In the genomic region with DNA sequence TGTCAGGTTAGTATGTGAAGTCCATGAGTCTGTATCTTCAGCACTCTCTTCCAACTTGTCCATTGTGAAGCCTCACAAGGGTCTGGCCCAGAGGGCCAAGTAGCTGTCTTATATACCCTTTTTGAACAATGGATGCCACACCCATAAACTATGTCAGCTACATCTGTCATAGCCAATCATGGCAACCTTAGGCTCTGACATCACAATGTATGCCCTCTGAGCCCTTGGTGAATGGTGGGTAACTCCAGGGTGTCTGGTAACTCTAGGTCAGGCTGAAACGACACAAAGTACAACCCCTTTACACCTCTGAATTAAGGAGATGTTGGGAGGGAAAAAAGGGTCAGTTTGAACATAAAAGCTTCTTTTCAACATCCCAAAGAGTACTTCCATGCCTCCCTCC, we compare ENCODE assay signal across 38 mouse cellular contexts. TPM values are rescaled to one million over a fixed set of nuclear protein-coding genes. Genes with fewer than 3 reads are reported as not detected.
"Had no signal": no experiment of that assay in that cellular context is flagged by ENCODE, and none has a peak within 500 bp of the region (broad histone marks: within the 10 kb centered on the region; RNA-seq: fewer than 3 reads in every experiment).

TSS of gene 4933436I01Rik (minus strand) at position 101 of the 400 bp plus-strand sequence.

- DNase-seq: left cerebral cortex, postnatal 4 days; liver; liver, embryonic 13.5 days; liver, postnatal 0 days; lung, adult 18-20 months; lung, adult 2 months; lung, embryonic 14.5 days; lung, postnatal 10 days; lung, postnatal 14 days; lung, postnatal 36 days; lung, postnatal 4 days; midbrain, embryonic 14.5 days had no signal

- H3K27me3 ChIP-seq: limb, embryonic 12.5 days; limb, embryonic 13.5 days; limb, embryonic 15.5 days; liver, embryonic 12.5 days; liver, embryonic 13.5 days; liver, embryonic 15.5 days; lung, embryonic 15.5 days; midbrain, embryonic 12.5 days; midbrain, embryonic 13.5 days; midbrain, embryonic 15.5 days had no signal

- H3K27ac ChIP-seq: left cerebral cortex, adult 2 months; limb, embryonic 10.5 days; limb, embryonic 12.5 days; limb, embryonic 13.5 days; limb, embryonic 15.5 days; liver, embryonic 12.5 days; liver, embryonic 13.5 days; liver, embryonic 14.5 days; liver, embryonic 15.5 days; lung, embryonic 15.5 days; macrophage; midbrain, embryonic 10.5 days; midbrain, embryonic 12.5 days; midbrain, embryonic 13.5 days; midbrain, embryonic 15.5 days had no signal

- H3K36me3 ChIP-seq: limb, embryonic 10.5 days; limb, embryonic 12.5 days; limb, embryonic 13.5 days; limb, embryonic 15.5 days; liver, embryonic 12.5 days; liver, embryonic 13.5 days; liver, embryonic 15.5 days; lung, embryonic 15.5 days; midbrain, embryonic 10.5 days; midbrain, embryonic 12.5 days; midbrain, embryonic 13.5 days; midbrain, embryonic 15.5 days had no signal

- H3K4me3 ChIP-seq: left cerebral cortex, adult 2 months; limb, embryonic 10.5 days; limb, embryonic 12.5 days; limb, embryonic 13.5 days; limb, embryonic 15.5 days; liver, embryonic 12.5 days; liver, embryonic 13.5 days; liver, embryonic 15.5 days; lung, embryonic 15.5 days; megakaryocyte, embryonic 14.5 days; midbrain, embryonic 10.5 days; midbrain, embryonic 12.5 days; midbrain, embryonic 13.5 days; midbrain, embryonic 15.5 days; myocyte had no signal

- H3K4me1 ChIP-seq: limb, embryonic 10.5 days; limb, embryonic 12.5 days; limb, embryonic 13.5 days; limb, embryonic 15.5 days; liver, embryonic 12.5 days; liver, embryonic 13.5 days; liver, embryonic 15.5 days; lung, embryonic 15.5 days; megakaryocyte, embryonic 14.5 days; midbrain, embryonic 10.5 days; midbrain, embryonic 12.5 days; midbrain, embryonic 13.5 days; midbrain, embryonic 15.5 days had no signal

RNA-seq across cellular contexts. Expression of gene 4933436I01Rik, which starts in this region (rescaled TPM):
- polyA plus RNA-seq: limb, embryonic 10.5 days; limb, embryonic 11.5 days; limb, embryonic 12.5 days; limb, embryonic 13.5 days; limb, embryonic 14.5 days; limb, embryonic 15.5 days; liver, adult 2 months; liver, embryonic 11.5 days; liver, embryonic 12.5 days; liver, embryonic 13.5 days; liver, embryonic 14.5 days; liver, embryonic 15.5 days; liver, embryonic 16.5 days; liver, postnatal 0 days; lung, adult 2 months; lung, embryonic 14.5 days; lung, embryonic 15.5 days; lung, embryonic 16.5 days; lung, postnatal 0 days; macrophage; midbrain, embryonic 10.5 days; midbrain, embryonic 11.5 days; midbrain, embryonic 12.5 days; midbrain, embryonic 13.5 days; midbrain, embryonic 14.5 days; midbrain, embryonic 15.5 days; midbrain, embryonic 16.5 days; midbrain, postnatal 0 days; myocyte had no signal
